Mouse (Mus musculus) CD4-positive, CD25-positive, alpha-beta regulatory T cell (primary cell): Measurements from ENCODE around the gene Rbmx. TPM values are rescaled to one million over a fixed set of nuclear protein-coding genes. Genes with fewer than 3 reads are reported as not detected.

Source experiments
- polyA plus RNA-seq: library from polyadenylated mRNA; unstranded; fragments of 100-300 nt; shearing (Covaris generic); gene quantifications from one replicate; pipeline ENCODE4 v1.2.1, GENCODE M21; 2017

The Rbmx gene
- polyA plus RNA-seq: 73.7 TPM

GRCm38 (mm10) chrX:57392367-57393246 lies at the start of gene Rbmx:
Gene Rbmx, minus strand, starts transcription at chrX:57393036.

GRCm38 (mm10) chrX:57408769-57409168 lies 15.9 kb upstream of the Rbmx start, which contains the start of gene Gm364:
Gene Gm364, plus strand, starts transcription at chrX:57409154.

GRCm38 (mm10) chrX:57338371-57339211 lies 54.2 kb downstream of the Rbmx start, which contains the start of gene Arhgef6:
Gene Arhgef6, minus strand, starts transcription at chrX:57338729.

Other genes starting within 250 kb of the Rbmx start
- gene Cd40lg, start 180.9 kb downstream of the Rbmx start, polyA plus RNA-seq: 47.2 TPM
- gene Arhgef6, start 54.3 kb downstream of the Rbmx start, polyA plus RNA-seq: 115 TPM
- not detected for gene Gm364, start 16.1 kb upstream of the Rbmx start, polyA plus RNA-seq
- not detected for gene Gpr101, start 110.7 kb upstream of the Rbmx start, polyA plus RNA-seq